Mouse (Mus musculus) stomach, postnatal 0 days (tissue): Measurements from ENCODE around the gene Duoxa1.

Experiments used
- CTCF ChIP-seq: IDR thresholded peaks from 2 replicates; pipeline ENCODE4 v1.5.1; 2016; ENCODE audit warnings: antibody characterized with exemption, low read depth, mild to moderate bottlenecking, moderate library complexity
- EP300 ChIP-seq: optimal IDR thresholded peaks from 2 replicates; pipeline ENCODE3; 2016; ENCODE audit warnings: antibody characterized with exemption

GRCm38 (mm10) chr2:122302574-122303241, 10.8 kb downstream of the Duoxa1 start:
- TF ChIP-seq CTCF (peak; percentile 73), EP300 (no peak)
